Mouse (Mus musculus) MEL (cell line): ENCODE results near the gene Trabd. TPM values are rescaled to one million over a fixed set of nuclear protein-coding genes. Genes with fewer than 3 reads are reported as not detected.

Experiments used
- DNase-seq: peaks from one replicate; pipeline ENCODE4 v3.0.0; 2011; ENCODE audit warnings: low read depth, low spot score
- H3K27ac ChIP-seq: 2 replicates; pipeline ENCODE4 v1.5.1; 2012; ENCODE audit warnings: low read depth, mild to moderate bottlenecking, control low read depth, low read length, moderate library complexity; ENCODE audit not compliant: control insufficient read depth
- H3K27me3 ChIP-seq, 2 experiments: fragments of 150-350 bp in 1 of 2; sonication (generic) in 1 of 2; 2 replicates each; pipeline ENCODE4 v1.6.1; 2012; ENCODE audit warnings: low read length in 2 of 2, mild to moderate bottlenecking in 2 of 2, improper control_type of control experiment in 1 of 2, moderate library complexity in 1 of 2; ENCODE audit not compliant: insufficient read depth in 2 of 2, control insufficient read depth in 1 of 2
- H3K36me3 ChIP-seq, 2 experiments: 2 replicates each; pipeline ENCODE4 v1.6.1; 2012 to 2014; ENCODE audit warnings: low read length in 2 of 2, improper control_type of control experiment in 1 of 2, inconsistent platforms in 1 of 2, mild to moderate bottlenecking in 1 of 2; ENCODE audit not compliant: insufficient read depth in 2 of 2, control insufficient read depth in 1 of 2
- H3K4me1 ChIP-seq, 2 experiments: fragments of 150-350 bp in 1 of 2; sonication (generic) in 1 of 2; 2 replicates each; pipeline ENCODE4 v1.6.1; 2012; ENCODE audit warnings: low read length in 2 of 2, improper control_type of control experiment in 1 of 2, mild to moderate bottlenecking in 1 of 2; ENCODE audit not compliant: insufficient read depth in 2 of 2, control insufficient read depth in 1 of 2
- H3K4me3 ChIP-seq, 2 experiments: fragments of 150-350 bp in 1 of 2; sonication (generic) in 1 of 2; 2 replicates each; pipeline ENCODE4 v1.5.1; 2012; ENCODE audit warnings: low read depth in 2 of 2, low read length in 2 of 2, mild to moderate bottlenecking in 2 of 2, moderate library complexity in 2 of 2, control low read depth in 1 of 2, improper control_type of control experiment in 1 of 2; ENCODE audit not compliant: control insufficient read depth in 1 of 2, insufficient read depth in 1 of 2
- H3K79me2 ChIP-seq: 2 replicates; pipeline ENCODE4 v1.6.1; 2012; ENCODE audit warnings: mild to moderate bottlenecking, low read length, moderate library complexity; ENCODE audit not compliant: control insufficient read depth, poor library complexity, insufficient read depth
- H3K9ac ChIP-seq: 2 replicates; pipeline ENCODE4 v1.6.1; 2012; ENCODE audit warnings: low read depth, mild to moderate bottlenecking, control low read depth, low read length, moderate library complexity; ENCODE audit not compliant: control insufficient read depth, poor library complexity, severe bottlenecking
- H3K9me3 ChIP-seq: fragments of 150-350 bp; sonication (generic); replicated peaks from 2 replicates; pipeline ENCODE4 v1.6.1; 2012; ENCODE audit warnings: mild to moderate bottlenecking, low read length, improper control_type of control experiment, moderate library complexity; ENCODE audit not compliant: insufficient read depth
- BHLHE40 ChIP-seq: IDR thresholded peaks from 2 replicates; pipeline ENCODE4 v1.6.1; 2012; ENCODE audit warnings: low read depth, mild to moderate bottlenecking, inconsistent platforms, low read length, improper control_type of control experiment, borderline replicate concordance
- ELF1 ChIP-seq: IDR thresholded peaks from 2 replicates; pipeline ENCODE4 v1.6.1; 2014; ENCODE audit warnings: low read depth, mild to moderate bottlenecking, inconsistent platforms, low read length, improper control_type of control experiment, moderate library complexity
- EP300 ChIP-seq, 2 experiments: IDR thresholded peaks; 2 replicates each; pipeline ENCODE4 v1.6.1; 2011; ENCODE audit warnings: improper control_type of control experiment in 2 of 2, low read length in 2 of 2, low read depth in 1 of 2, mild to moderate bottlenecking in 1 of 2
- GABPA ChIP-seq: IDR thresholded peaks from 2 replicates; pipeline ENCODE4 v1.6.1; 2012; ENCODE audit warnings: low read depth, mild to moderate bottlenecking, inconsistent platforms, low read length, improper control_type of control experiment, moderate library complexity
- GATA1 ChIP-seq: IDR thresholded peaks from 2 replicates; pipeline ENCODE4 v1.6.1; 2011; ENCODE audit warnings: low read depth, low read length, improper control_type of control experiment
- HCFC1 ChIP-seq: IDR thresholded peaks from 2 replicates; pipeline ENCODE4 v1.6.1; 2012; ENCODE audit warnings: low read depth, mild to moderate bottlenecking, inconsistent platforms, low read length, improper control_type of control experiment, moderate library complexity
- JUND ChIP-seq: IDR thresholded peaks from 2 replicates; pipeline ENCODE4 v1.6.1; 2011; ENCODE audit warnings: low read depth, mild to moderate bottlenecking, improper control_type of control experiment, low read length
- KAT2A ChIP-seq: conservative IDR thresholded peaks from 2 replicates; pipeline ENCODE4 v1.6.1; 2012; ENCODE audit warnings: low read depth, low read length, improper control_type of control experiment, inconsistent platforms
- MAX ChIP-seq: IDR thresholded peaks from 2 replicates; pipeline ENCODE4 v1.6.1; 2011; ENCODE audit warnings: low read length, improper control_type of control experiment
- MEF2A ChIP-seq: IDR thresholded peaks from 2 replicates; pipeline ENCODE4 v1.6.1; 2014; ENCODE audit warnings: low read depth, mild to moderate bottlenecking, inconsistent platforms, low read length, improper control_type of control experiment; ENCODE audit not compliant: poor library complexity, insufficient replicate concordance, severe bottlenecking; ENCODE audit errors: extremely low read depth
- MYB ChIP-seq: IDR thresholded peaks from 2 replicates; pipeline ENCODE4 v1.6.1; 2011; ENCODE audit warnings: mild to moderate bottlenecking, low read depth, low read length, improper control_type of control experiment
- MYC ChIP-seq: IDR thresholded peaks from 2 replicates; pipeline ENCODE4 v1.6.1; 2011; ENCODE audit warnings: low read depth, mild to moderate bottlenecking, low read length, improper control_type of control experiment, moderate library complexity
- POLR2A ChIP-seq, 2 experiments: IDR thresholded peaks; 2 replicates each; pipeline ENCODE4 v1.6.1; 2011 to 2012; ENCODE audit warnings: low read length in 2 of 2, mild to moderate bottlenecking in 2 of 2, control low read depth in 1 of 2, improper control_type of control experiment in 1 of 2, low read depth in 1 of 2, moderate library complexity in 1 of 2; ENCODE audit not compliant: control insufficient read depth in 1 of 2, insufficient read depth in 1 of 2, poor library complexity in 1 of 2
- POLR2AphosphoS5 ChIP-seq: IDR thresholded peaks from 2 replicates; pipeline ENCODE4 v1.6.1; 2012; ENCODE audit warnings: low read depth, borderline replicate concordance, mild to moderate bottlenecking, inconsistent platforms, low read length, moderate library complexity, mixed read lengths
- RCOR1 ChIP-seq: IDR thresholded peaks from 2 replicates; pipeline ENCODE4 v1.6.1; 2012; ENCODE audit warnings: low read depth, mild to moderate bottlenecking, inconsistent platforms, low read length, improper control_type of control experiment
- SMC3 ChIP-seq: IDR thresholded peaks from 2 replicates; pipeline ENCODE4 v1.6.1; 2011; ENCODE audit warnings: low read depth, low read length, improper control_type of control experiment
- TBP ChIP-seq: IDR thresholded peaks from 2 replicates; pipeline ENCODE4 v1.8.0; 2011; ENCODE audit warnings: low read depth, low read length, improper control_type of control experiment
- UBTF ChIP-seq: IDR thresholded peaks from 2 replicates; pipeline ENCODE4 v1.6.1; 2012; ENCODE audit warnings: low read depth, mild to moderate bottlenecking, inconsistent platforms, low read length, improper control_type of control experiment, moderate library complexity, borderline replicate concordance; ENCODE audit not compliant: insufficient read depth
- USF1 ChIP-seq: IDR thresholded peaks from 2 replicates; pipeline ENCODE4 v1.6.1; 2014; ENCODE audit warnings: low read depth, mild to moderate bottlenecking, inconsistent platforms, low read length, improper control_type of control experiment, moderate library complexity
- USF2 ChIP-seq, 2 experiments: IDR thresholded peaks; 2 replicates each; pipeline ENCODE4 v1.6.1; 2011 to 2012; ENCODE audit warnings: improper control_type of control experiment in 2 of 2, low read length in 2 of 2, borderline replicate concordance in 1 of 2, inconsistent platforms in 1 of 2, low read depth in 1 of 2, mild to moderate bottlenecking in 1 of 2; ENCODE audit not compliant: insufficient read depth in 1 of 2
- ZMIZ1 ChIP-seq: IDR thresholded peaks from 2 replicates; pipeline ENCODE4 v1.6.1; 2012; ENCODE audit warnings: low read depth, mild to moderate bottlenecking, inconsistent platforms, low read length, improper control_type of control experiment, moderate library complexity
- ZNF384 ChIP-seq: IDR thresholded peaks from 2 replicates; pipeline ENCODE4 v1.6.1; 2012; ENCODE audit warnings: low read depth, mild to moderate bottlenecking, inconsistent platforms, low read length, improper control_type of control experiment
- polyA plus RNA-seq, 2 experiments: library from polyadenylated mRNA; stranded (reverse) in 1 of 2; unstranded in 1 of 2; fragments of >175 nt in 1 of 2; fragments of >200 nt in 1 of 2; gene quantifications; 2 replicates each; pipeline versions ENCODE4 v1.2.1 to v1.2.4; 2012; ENCODE audit warnings: low replicate concordance in 2 of 2, low read depth in 1 of 2; ENCODE audit not compliant: insufficient read length in 2 of 2, insufficient read depth in 1 of 2, missing spikeins in 1 of 2
- total RNA-seq: library from RNA; depleted of rRNA; stranded (reverse); fragments of 300-350 nt; gene quantifications from 2 replicates; pipeline ENCODE4 v1.2.3, GENCODE M21; 2012

Trabd gene
- total and polyA plus RNA-seq, 3 experiments: 45.9 to 81.4 TPM; not detected in 1

DNA sequence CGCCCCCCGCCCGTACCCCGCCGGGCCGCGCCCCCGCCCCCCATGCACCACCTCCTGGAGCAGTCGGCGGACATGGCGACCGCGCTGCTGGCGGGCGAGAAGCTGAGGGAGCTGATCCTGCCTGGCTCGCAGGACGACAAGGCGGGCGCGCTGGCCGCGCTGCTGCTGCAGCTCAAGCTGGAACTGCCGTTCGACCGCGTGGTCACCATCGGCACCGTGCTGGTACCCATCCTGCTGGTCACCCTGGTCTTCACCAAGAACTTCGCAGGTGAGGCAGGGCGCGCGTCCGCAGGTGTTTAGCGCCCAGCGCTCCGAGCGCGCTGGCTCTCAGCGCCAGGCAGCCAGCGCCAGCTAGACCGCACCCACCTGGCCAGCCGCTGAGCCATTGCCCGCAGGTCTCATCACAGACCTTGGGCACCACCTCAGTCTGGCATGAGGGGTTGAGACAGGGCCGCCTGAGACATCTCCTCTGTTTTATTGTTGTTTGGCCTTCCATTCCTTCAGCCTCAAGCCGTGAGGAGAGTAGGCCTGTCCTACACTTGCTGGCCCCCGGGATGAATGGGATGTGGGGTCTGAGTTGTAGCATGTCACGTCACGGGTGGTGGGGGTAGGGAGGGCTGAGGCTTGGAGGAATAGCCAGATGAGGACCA lies 14.8 kb upstream of the Trabd start:
- no peak for DNase-seq
- H3K27me3 ChIP-seq: peaks cover 2 to 10% of the 10 kb centered on the region in 2 experiments; a peak in 3 of 4 replicates
- no peaks in the 10 kb centered on the region for H3K36me3 ChIP-seq
- no peaks in the 10 kb centered on the region for H3K9me3 ChIP-seq
- no peak overlapping the region for H3K27ac ChIP-seq
- TF ChIP-seq POLR2A (IDR thresholded peaks at IDR 0.05; ENCODE audit: control insufficient read depth in 1 of 2, insufficient read depth in 1 of 2, low read depth in 1 of 2, low read length in 2 of 2, poor library complexity in 1 of 2): no peak
- no peak for TF ChIP-seq POLR2AphosphoS5
- no peak for TF ChIP-seq ELF1
- H3K9ac ChIP-seq: no peak overlapping the region
- no peak overlapping the region for H3K4me3 ChIP-seq
- no peaks in the 10 kb centered on the region for H3K4me1 ChIP-seq
- H3K79me2 ChIP-seq: no peaks in the 10 kb centered on the region

DNA sequence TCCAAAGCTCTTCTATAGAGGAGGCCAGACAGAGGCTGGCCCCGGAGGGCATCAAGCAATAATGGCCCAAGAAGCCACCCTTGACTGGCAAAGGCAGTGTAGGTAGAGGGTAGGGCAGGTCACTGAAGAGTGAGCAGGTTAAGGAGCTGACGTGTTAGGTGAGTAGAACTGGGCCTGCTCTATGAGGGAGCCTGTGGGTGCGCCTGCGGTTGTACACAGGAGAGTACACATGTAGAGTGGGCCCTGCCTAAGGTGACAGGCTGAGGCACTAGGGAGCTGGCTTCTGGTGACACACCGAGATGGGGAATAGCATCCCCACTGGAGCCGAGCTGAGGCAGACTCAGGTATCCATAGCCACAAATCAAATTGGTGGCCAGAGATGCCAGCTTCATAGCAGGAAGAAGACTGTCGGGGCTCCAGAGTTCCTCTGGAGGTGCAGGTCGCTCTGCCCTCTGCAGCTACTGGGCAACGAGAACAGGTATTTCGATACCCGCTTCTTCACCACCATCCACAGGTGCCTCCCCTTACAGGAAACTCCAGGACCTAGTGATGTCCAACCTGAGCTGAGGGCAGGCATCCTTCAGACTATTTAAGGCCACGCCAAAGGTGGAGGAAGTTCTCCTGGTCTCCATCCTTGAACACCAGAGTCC lies 14.0 kb upstream of the Trabd start:
- H3K27ac ChIP-seq: no peak overlapping the region
- H3K36me3 ChIP-seq: no peaks in the 10 kb centered on the region
- no peaks in the 10 kb centered on the region for H3K9me3 ChIP-seq
- no peaks in the 10 kb centered on the region for H3K79me2 ChIP-seq
- H3K9ac ChIP-seq: no peak overlapping the region
- no peak for TF ChIP-seq JUND
- TF ChIP-seq, all 39 proteins: peak for 0
- no peak overlapping the region for H3K4me3 ChIP-seq
- H3K27me3 ChIP-seq: peaks cover 2 to 12% of the 10 kb centered on the region in 2 experiments; a peak in 3 of 4 replicates
- no peaks in the 10 kb centered on the region for H3K4me1 ChIP-seq
- no peak for DNase-seq

DNA sequence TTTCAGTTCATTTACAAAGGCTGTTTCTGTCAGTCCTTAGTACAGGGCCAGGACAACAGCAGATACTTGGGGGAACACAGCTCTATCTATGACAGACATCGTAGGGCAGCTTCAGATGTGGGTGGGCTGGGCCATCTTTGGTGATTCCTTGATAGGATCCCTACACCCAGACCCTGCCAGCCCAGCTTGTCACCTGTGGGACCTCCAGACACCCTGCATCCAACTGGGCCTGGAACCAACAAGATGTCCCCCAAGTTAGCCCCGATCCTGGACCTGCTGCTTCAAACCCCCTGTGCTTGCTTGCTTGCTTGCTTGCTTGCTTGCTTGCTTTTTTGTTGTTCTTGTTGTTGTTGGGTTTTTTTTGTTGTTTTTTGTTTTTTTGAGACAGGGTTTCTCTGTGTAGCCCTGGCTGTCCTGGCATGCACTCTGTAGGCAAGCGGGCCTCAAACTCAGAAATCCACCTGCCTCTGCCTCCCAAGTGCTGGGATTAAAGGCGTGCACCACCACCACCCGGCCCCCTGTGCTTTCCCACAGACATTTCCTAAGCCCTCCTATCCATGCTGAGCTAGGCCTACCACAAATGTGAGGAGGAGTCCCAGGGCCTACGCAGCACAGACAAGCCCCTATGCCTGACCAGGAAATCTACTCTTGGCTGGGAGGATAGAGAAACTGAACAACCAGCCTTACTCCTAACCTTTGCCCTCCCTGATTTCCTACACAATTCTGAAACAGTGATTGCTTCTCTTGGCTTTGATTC lies 13.0 kb upstream of the Trabd start:
- Histone ChIP-seq H3K4me1 (no peaks in the 10 kb centered on the region), H3K9me3 (no peaks in the 10 kb centered on the region), H3K9ac (no peak overlapping the region), H3K27me3 (peaks cover 2 to 12% of the 10 kb centered on the region in 2 experiments; a peak in 3 of 4 replicates), H3K27ac (no peak overlapping the region), H3K79me2 (no peaks in the 10 kb centered on the region), H3K4me3 (no peak overlapping the region), H3K36me3 (no peaks in the 10 kb centered on the region)
- TF ChIP-seq RCOR1 (no peak), TBP (no peak), GABPA (no peak), USF2 (IDR thresholded peaks at IDR 0.05; ENCODE audit: borderline replicate concordance in 1 of 2, insufficient read depth in 1 of 2, low read depth in 1 of 2, low read length in 2 of 2) (no peak), KAT2A (no peak), POLR2A (IDR thresholded peaks at IDR 0.05; ENCODE audit: control insufficient read depth in 1 of 2, insufficient read depth in 1 of 2, low read depth in 1 of 2, low read length in 2 of 2, poor library complexity in 1 of 2) (no peak), UBTF (no peak), ZNF384 (no peak), USF1 (no peak), GATA1 (no peak), HCFC1 (no peak), MYB (no peak), SMC3 (no peak), MEF2A (no peak), BHLHE40 (no peak), MAX (no peak), EP300 (IDR thresholded peaks at IDR 0.05; ENCODE audit: low read depth in 1 of 2, low read length in 2 of 2) (no peak), MYC (no peak), ZMIZ1 (no peak)
- no peak for DNase-seq
